Mouse (Mus musculus): ENCODE results near the gene Cyp26b1. TPM values are rescaled to one million over a fixed set of nuclear protein-coding genes. Genes with fewer than 3 reads are reported as not detected.

Cyp26b1 gene
- polyA plus RNA-seq, 1 experiment from 2014 or later, result 5.7 TPM

- peak overlapping the region; percentile 45 for H3K4me3 ChIP-seq
- H3K27ac ChIP-seq (replicated peaks), result 0 out of 2 replicates have a peak overlapping the region, but pooled peaks have one; percentile 5
- peak overlapping the region; percentile 52; the same call in 1 of the 2 replicates for H3K9ac ChIP-seq
- no peaks in the 10 kb centered on the region for H3K36me3 ChIP-seq
- no peak for ATAC-seq (ENCODE audit: low read depth)
- peaks cover 74% of the 10 kb centered on the region for H3K4me1 ChIP-seq (replicated peaks)
- H3K9me3 ChIP-seq, result no peaks in the 10 kb centered on the region
- H3K27me3 ChIP-seq, result peaks cover 97% of the 10 kb centered on the region
- under 1% methylated on average over 37 of the region's 37 CpGs for WGBS
- H3K4me2 ChIP-seq, result peak overlapping the region; percentile 84
These were observed 7.9 kb downstream of the Cyp26b1 start for GRCm38 (mm10) chr6:84585686-84586300.

- under 1% methylated on average over 66 of the region's 66 CpGs for WGBS
- peaks cover 73% of the 10 kb centered on the region for H3K4me1 ChIP-seq (replicated peaks)
These were observed 8.7 kb downstream of the Cyp26b1 start for GRCm38 (mm10) chr6:84584783-84585685.

GRCm38 (mm10) chr6:84583841-84584782 lies 9.6 kb downstream of the Cyp26b1 start:
- H3K4me3 ChIP-seq, result peak overlapping the region; percentile 45
- peak overlapping the region; percentile 84 for H3K4me2 ChIP-seq
- WGBS, result under 1% methylated on average over 48 of the region's 48 CpGs
- H3K36me3 ChIP-seq, result no peaks in the 10 kb centered on the region
- H3K4me1 ChIP-seq (replicated peaks), result peaks cover 63% of the 10 kb centered on the region
- peaks cover 99% of the 10 kb centered on the region for H3K27me3 ChIP-seq
- H3K27ac ChIP-seq (replicated peaks), result 0 out of 2 replicates have a peak overlapping the region, but pooled peaks have one; percentile 5
- ATAC-seq (ENCODE audit: low read depth), result no peak
- H3K9ac ChIP-seq, result peak overlapping the region; percentile 52; the same call in 1 of the 2 replicates
- H3K9me3 ChIP-seq, result no peaks in the 10 kb centered on the region

More at GRCm38 (mm10) chr6:84584783-84585685, 8.7 kb downstream of the Cyp26b1 start:
- peak overlapping the region; percentile 45 for H3K4me3 ChIP-seq
- peak overlapping the region; percentile 52 for H3K9ac ChIP-seq
- no peaks in the 10 kb centered on the region for H3K9me3 ChIP-seq
- peaks cover 99% of the 10 kb centered on the region for H3K27me3 ChIP-seq
- no peaks in the 10 kb centered on the region for H3K36me3 ChIP-seq
- H3K4me2 ChIP-seq, result peak overlapping the region; percentile 84
- no peak for ATAC-seq (ENCODE audit: low read depth)
- H3K27ac ChIP-seq (replicated peaks), result 0 out of 2 replicates have a peak overlapping the region, but pooled peaks have one; percentile 5

- peak overlapping the region; percentile 14; the same call in 1 of the 2 replicates for H3K9ac ChIP-seq
- H3K27me3 ChIP-seq, result peaks cover 99% of the 10 kb centered on the region
- peak overlapping the region; percentile 45 for H3K4me3 ChIP-seq
- H3K27ac ChIP-seq (replicated peaks), result no peak overlapping the region
- WGBS, result under 1% methylated on average over 26 of the region's 26 CpGs
- H3K4me1 ChIP-seq (replicated peaks), result peaks cover 56% of the 10 kb centered on the region
- no peaks in the 10 kb centered on the region for H3K9me3 ChIP-seq
- peak; percentile 36; the same call in 1 of the 2 replicates for ATAC-seq (ENCODE audit: low read depth)
- H3K36me3 ChIP-seq, result no peaks in the 10 kb centered on the region
- H3K4me2 ChIP-seq, result peak overlapping the region; percentile 84
These were observed 10.3 kb downstream of the Cyp26b1 start for GRCm38 (mm10) chr6:84583371-84583770.

GRCm38 (mm10) chr6:84582826-84583225 lies 10.9 kb downstream of the Cyp26b1 start:
- Histone ChIP-seq H3K4me2 (peak overlapping the region; percentile 84), H3K9ac (no peak overlapping the region), H3K9me3 (no peaks in the 10 kb centered on the region), H3K4me1 (replicated peaks) (peaks cover 50% of the 10 kb centered on the region), H3K27me3 (peaks cover 99% of the 10 kb centered on the region), H3K27ac (replicated peaks) (no peak overlapping the region), H3K36me3 (no peaks in the 10 kb centered on the region), H3K4me3 (peak overlapping the region; percentile 45; the same call in 1 of the 2 replicates)
- ATAC-seq (ENCODE audit: low read depth), result no peak
- 10% methylated on average over 5 of the region's 5 CpGs for WGBS

GRCm38 (mm10) chr6:84581833-84582445 lies 11.8 kb downstream of the Cyp26b1 start:
- Histone ChIP-seq H3K4me2 (no peak overlapping the region), H3K4me3 (no peak overlapping the region), H3K36me3 (no peaks in the 10 kb centered on the region), H3K27ac (replicated peaks) (no peak overlapping the region), H3K9ac (no peak overlapping the region), H3K4me1 (replicated peaks) (peaks cover 42% of the 10 kb centered on the region), H3K9me3 (no peaks in the 10 kb centered on the region), H3K27me3 (peaks cover 99% of the 10 kb centered on the region)
- no peak for ATAC-seq (ENCODE audit: low read depth)
- WGBS, result 69% methylated on average over 9 of the region's 9 CpGs

- H3K9me3 ChIP-seq, result no peaks in the 10 kb centered on the region
- 44% methylated on average over 6 of the region's 6 CpGs for WGBS
- no peak for ATAC-seq (ENCODE audit: low read depth)
- H3K4me2 ChIP-seq, result no peak overlapping the region
- no peak overlapping the region for H3K4me3 ChIP-seq
- H3K27ac ChIP-seq (replicated peaks), result no peak overlapping the region
- no peak overlapping the region for H3K9ac ChIP-seq
- H3K4me1 ChIP-seq (replicated peaks), result peaks cover 34% of the 10 kb centered on the region
- H3K36me3 ChIP-seq, result no peaks in the 10 kb centered on the region
- H3K27me3 ChIP-seq, result peaks cover 99% of the 10 kb centered on the region
These were observed 12.5 kb downstream of the Cyp26b1 start for GRCm38 (mm10) chr6:84580979-84581832.

- WGBS, result 64% methylated on average over 8 of the region's 8 CpGs
- Histone ChIP-seq H3K36me3 (no peaks in the 10 kb centered on the region), H3K9me3 (no peaks in the 10 kb centered on the region), H3K4me3 (no peak overlapping the region), H3K4me1 (replicated peaks) (peaks cover 17% of the 10 kb centered on the region), H3K27ac (replicated peaks) (no peak overlapping the region), H3K27me3 (peaks cover 100% of the 10 kb centered on the region), H3K9ac (no peak overlapping the region), H3K4me2 (no peak overlapping the region)
- no peak for ATAC-seq (ENCODE audit: low read depth)
These were observed 14.2 kb downstream of the Cyp26b1 start for GRCm38 (mm10) chr6:84579508-84579907.

GRCm38 (mm10) chr6:84578928-84579327 lies 14.8 kb downstream of the Cyp26b1 start:
- Histone ChIP-seq H3K9me3 (no peaks in the 10 kb centered on the region), H3K27me3 (peaks cover 98% of the 10 kb centered on the region), H3K27ac (replicated peaks) (no peak overlapping the region), H3K4me3 (no peak overlapping the region), H3K36me3 (no peaks in the 10 kb centered on the region), H3K9ac (no peak overlapping the region), H3K4me2 (no peak overlapping the region), H3K4me1 (replicated peaks) (peaks cover 11% of the 10 kb centered on the region)
- 11% methylated on average over 5 of the region's 5 CpGs for WGBS
- ATAC-seq (ENCODE audit: low read depth), result no peak

- WGBS, result 51% methylated on average over 4 of the region's 4 CpGs
- no peaks in the 10 kb centered on the region for H3K36me3 ChIP-seq
- H3K4me2 ChIP-seq, result no peak overlapping the region
- H3K27ac ChIP-seq (replicated peaks), result no peak overlapping the region
- no peak overlapping the region for H3K9ac ChIP-seq
- H3K9me3 ChIP-seq, result no peaks in the 10 kb centered on the region
- no peak for ATAC-seq (ENCODE audit: low read depth)
- no peak overlapping the region for H3K4me3 ChIP-seq
- peaks cover 1% of the 10 kb centered on the region; the same call in 1 of the 2 replicates for H3K4me1 ChIP-seq (replicated peaks)
- peaks cover 93% of the 10 kb centered on the region for H3K27me3 ChIP-seq
These were observed 15.8 kb downstream of the Cyp26b1 start for GRCm38 (mm10) chr6:84577898-84578297.

Data from neural tube, embryonic 13.5 days (tissue).